Mouse (Mus musculus) heart, embryonic 10.5 days (tissue): ENCODE measurements around the gene Plxna4. TPM values are rescaled to one million over a fixed set of nuclear protein-coding genes. Genes with fewer than 3 reads are reported as not detected.

ENCODE experiments used
- DNase-seq: peaks from one replicate; pipeline ENCODE4 v3.0.0-alpha.2; 2017; ENCODE audit warnings: low spot score
- H3K27ac ChIP-seq: fragments of 300-500 bp; sonication (generic); 2 replicates; pipeline ENCODE4 v1.5.1; 2016; ENCODE audit warnings: mild to moderate bottlenecking
- H3K27me3 ChIP-seq: fragments of 300-500 bp; sonication (generic); 2 replicates; pipeline ENCODE4 v1.6.1; 2016; ENCODE audit warnings: mild to moderate bottlenecking; ENCODE audit not compliant: poor library complexity, insufficient read depth, severe bottlenecking
- H3K36me3 ChIP-seq: fragments of 300-500 bp; sonication (generic); 2 replicates; pipeline ENCODE4 v1.6.1; 2016; ENCODE audit warnings: mild to moderate bottlenecking, moderate library complexity
- H3K4me1 ChIP-seq: fragments of 300-500 bp; sonication (generic); 2 replicates; pipeline ENCODE4 v1.6.1; 2016; ENCODE audit warnings: mild to moderate bottlenecking
- H3K4me3 ChIP-seq: fragments of 300-500 bp; sonication (generic); 2 replicates; pipeline ENCODE4 v1.5.1; 2016; ENCODE audit warnings: mild to moderate bottlenecking, moderate library complexity
- H3K9me3 ChIP-seq: fragments of 300-500 bp; sonication (generic); 2 replicates; pipeline ENCODE4 v1.6.1; 2016; ENCODE audit warnings: mild to moderate bottlenecking, moderate library complexity
- WGBS: fragments of 180-500 bp; shearing (Covaris S2); methylation state at CpG from one replicate; pipeline ENCODE4 v1.1.7; 2016; 5-methylcytosine and 5-hydroxymethylcytosine counted together
- polyA plus RNA-seq: library from polyadenylated mRNA; unstranded; fragments of >200 nt; fragmentation: Nextera tagmentation; extraction: Ambion mirVana; gene quantifications from 2 replicates; pipeline ENCODE4 v1.2.1, GENCODE M21; 2016

Plxna4 gene
- polyA plus RNA-seq, 1 experiment from 2014 or later: 7.8 TPM

DNA sequence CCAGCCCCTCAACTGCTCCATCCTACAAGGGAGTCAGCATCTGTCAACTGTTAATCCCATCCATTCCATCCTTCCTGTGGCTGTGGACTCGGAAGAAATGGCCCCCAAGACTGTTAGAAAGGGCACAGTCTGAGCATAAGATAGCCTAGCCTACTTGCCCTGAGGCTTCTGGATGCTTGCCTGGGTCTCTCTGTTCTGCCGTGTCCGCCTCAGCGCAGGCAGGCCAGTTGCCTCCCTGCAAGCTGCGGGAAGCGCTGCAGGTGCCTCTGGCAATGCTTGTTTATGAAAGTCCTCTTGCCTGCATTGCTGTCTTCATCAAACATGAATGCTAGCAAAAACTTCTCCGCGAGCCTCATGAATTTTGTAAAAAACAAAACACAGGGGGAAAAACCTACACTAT, 203.1 kb downstream of the Plxna4 start:
- no peaks in the 10 kb centered on the region for H3K9me3 ChIP-seq
- H3K27ac ChIP-seq: no peak overlapping the region
- no peaks in the 10 kb centered on the region for H3K36me3 ChIP-seq
- peaks cover 52% of the 10 kb centered on the region for H3K4me1 ChIP-seq
- DNase-seq: no peak
- WGBS: 77% methylated on average over 8 of the region's 8 CpGs
- no peaks in the 10 kb centered on the region for H3K27me3 ChIP-seq
- no peak overlapping the region for H3K4me3 ChIP-seq

DNA sequence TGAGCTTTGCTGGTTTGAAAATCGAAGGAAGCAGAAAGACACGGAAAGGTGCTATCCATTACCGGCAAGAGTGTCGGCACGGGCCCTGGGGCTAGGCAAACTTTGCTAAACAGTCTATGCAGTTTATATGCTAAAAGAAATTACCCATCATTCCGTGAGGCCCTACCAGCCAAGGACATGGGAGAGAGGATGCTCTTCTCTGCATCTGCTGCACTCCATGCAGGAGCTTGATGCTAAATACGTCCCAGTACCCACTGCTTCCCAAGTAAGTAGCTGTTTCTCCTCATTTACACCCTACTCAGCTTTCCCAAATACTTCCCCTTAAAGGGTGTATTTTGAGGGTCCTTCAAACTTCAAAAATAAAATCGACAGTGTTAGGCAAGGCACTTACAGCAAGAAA, 203.6 kb downstream of the Plxna4 start:
- H3K27me3 ChIP-seq: no peaks in the 10 kb centered on the region
- H3K36me3 ChIP-seq: no peaks in the 10 kb centered on the region
- DNase-seq: no peak
- H3K27ac ChIP-seq: no peak overlapping the region
- no peak overlapping the region for H3K4me3 ChIP-seq
- 84% methylated on average over 8 of the region's 8 CpGs for WGBS
- H3K4me1 ChIP-seq: peaks cover 52% of the 10 kb centered on the region
- no peaks in the 10 kb centered on the region for H3K9me3 ChIP-seq

DNA sequence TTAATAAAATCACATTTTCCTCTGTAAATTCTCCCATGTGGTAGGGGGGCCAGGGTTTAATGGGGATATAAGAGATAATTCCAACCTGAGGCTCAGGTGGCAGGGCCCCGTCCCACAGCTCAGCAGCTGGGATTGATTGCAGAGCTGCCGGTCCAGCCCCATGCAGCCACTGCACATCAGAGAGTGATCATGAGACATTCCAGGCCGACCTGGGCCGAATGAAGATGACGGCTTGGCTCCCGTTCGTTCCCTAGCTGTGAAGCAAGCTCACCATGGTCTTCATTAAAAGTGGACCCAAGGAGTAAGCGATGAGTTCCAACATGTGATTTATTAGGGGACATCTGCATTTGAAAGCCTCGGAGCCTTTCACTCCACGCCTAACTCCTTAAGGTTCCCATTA, 206.5 kb downstream of the Plxna4 start:
- no peaks in the 10 kb centered on the region for H3K9me3 ChIP-seq
- H3K27ac ChIP-seq: peak overlapping the region; percentile 36; the same call in 1 of the 2 replicates
- 53% methylated on average over 10 of the region's 10 CpGs for WGBS
- no peaks in the 10 kb centered on the region for H3K36me3 ChIP-seq
- DNase-seq: no peak
- H3K4me3 ChIP-seq: no peak overlapping the region
- H3K27me3 ChIP-seq: no peaks in the 10 kb centered on the region
- H3K4me1 ChIP-seq: peaks cover 58% of the 10 kb centered on the region

DNA sequence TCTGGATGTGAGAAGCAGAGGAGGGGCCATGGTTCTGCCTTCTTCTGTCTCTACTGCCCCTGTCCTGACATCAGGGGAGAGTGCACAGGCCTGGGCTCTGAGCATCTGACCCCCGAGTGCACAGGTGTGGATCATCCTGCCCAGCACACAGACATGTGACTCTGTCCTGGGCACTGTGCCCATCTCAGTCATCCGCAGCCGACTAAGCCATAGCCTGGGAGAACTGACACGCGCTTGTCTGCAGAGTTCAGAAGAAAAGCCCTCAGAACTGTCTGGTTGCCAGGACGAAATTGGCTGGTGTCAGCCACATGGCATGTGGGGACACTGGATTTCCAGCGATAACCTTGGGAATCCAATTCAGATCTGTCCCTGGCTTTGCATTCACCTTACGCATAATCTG, 210.8 kb downstream of the Plxna4 start:
- Histone ChIP-seq H3K9me3 (no peaks in the 10 kb centered on the region), H3K36me3 (0 out of 2 replicates have a peak, but pooled peaks cover 6% of the 10 kb centered on the region), H3K4me1 (peaks cover 40% of the 10 kb centered on the region), H3K27me3 (no peaks in the 10 kb centered on the region), H3K27ac (peak overlapping the region; percentile 47; the same call in 1 of the 2 replicates), H3K4me3 (no peak overlapping the region)
- WGBS: 74% methylated on average over 8 of the region's 8 CpGs
- DNase-seq: no peak

DNA sequence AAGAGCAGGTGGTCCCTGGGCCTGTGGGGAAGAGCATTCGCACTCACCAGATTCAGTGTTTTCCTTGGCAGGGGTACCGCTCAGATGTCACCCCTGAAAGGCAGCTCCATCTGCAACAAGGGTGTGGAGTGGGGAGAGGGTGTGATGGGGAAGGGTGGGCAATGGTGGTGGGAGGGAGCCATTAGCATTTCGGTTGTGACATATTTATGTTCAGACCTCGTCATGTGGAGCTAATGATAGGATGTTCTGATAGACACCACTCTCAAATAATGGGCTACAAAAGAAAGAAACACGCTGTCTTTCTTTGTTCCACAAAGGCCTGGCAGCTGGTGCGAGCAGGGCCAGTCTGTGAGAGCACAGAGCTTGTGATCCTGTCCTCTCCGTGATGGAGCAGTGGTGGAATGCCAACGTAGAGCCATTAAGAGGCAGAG, 214.0 kb downstream of the Plxna4 start:
- Histone ChIP-seq H3K4me3 (no peak overlapping the region), H3K4me1 (peaks cover 36% of the 10 kb centered on the region), H3K27me3 (no peaks in the 10 kb centered on the region), H3K36me3 (0 out of 2 replicates have a peak, but pooled peaks cover 6% of the 10 kb centered on the region), H3K9me3 (no peaks in the 10 kb centered on the region), H3K27ac (no peak overlapping the region)
- WGBS: 88% methylated on average over 8 of the region's 8 CpGs
- no peak for DNase-seq

DNA sequence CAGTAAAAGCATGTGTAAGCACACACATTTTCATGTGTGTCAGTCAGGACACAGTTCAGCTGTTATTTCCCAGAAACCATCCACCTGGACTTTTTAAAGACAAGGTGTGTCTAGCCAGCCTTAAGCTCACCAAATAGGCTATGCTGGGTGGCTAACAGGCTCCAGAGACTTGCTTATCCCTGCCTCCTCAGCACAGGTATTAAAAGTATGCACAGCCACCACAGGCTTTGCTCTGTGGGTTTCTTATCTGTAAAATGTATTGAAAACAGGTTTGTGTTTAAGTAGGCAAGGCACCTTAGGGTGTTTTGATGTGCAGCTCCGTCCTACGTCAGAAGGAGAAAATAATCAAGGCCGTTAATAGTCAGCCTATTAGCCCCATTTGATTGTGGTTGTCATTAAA, 218.9 kb downstream of the Plxna4 start:
- Histone ChIP-seq H3K4me1 (peaks cover 19% of the 10 kb centered on the region), H3K9me3 (no peaks in the 10 kb centered on the region), H3K27ac (no peak overlapping the region), H3K4me3 (no peak overlapping the region), H3K27me3 (no peaks in the 10 kb centered on the region), H3K36me3 (0 out of 2 replicates have a peak, but pooled peaks cover 6% of the 10 kb centered on the region)
- no peak for DNase-seq
- WGBS: 78% methylated on average over 3 of the region's 3 CpGs

DNA sequence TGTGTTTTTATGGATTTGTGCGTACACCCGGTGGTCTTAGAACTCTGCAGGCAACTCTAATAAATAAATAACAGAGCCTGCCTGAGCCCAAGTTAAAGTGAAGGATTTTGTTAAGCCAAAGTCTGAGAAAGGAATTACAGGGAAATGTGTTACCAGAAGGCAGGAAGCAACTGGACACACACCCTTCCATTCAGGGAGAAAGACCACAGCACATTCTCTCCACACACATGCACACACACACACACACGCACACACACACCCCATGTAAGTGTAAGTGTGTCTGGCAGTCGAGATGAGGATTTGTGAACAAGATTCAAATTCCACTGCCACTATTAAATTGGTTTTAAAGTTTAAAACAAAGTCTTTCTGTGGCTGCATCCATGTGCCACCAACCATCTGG, 219.6 kb downstream of the Plxna4 start:
- Histone ChIP-seq H3K36me3 (no peaks in the 10 kb centered on the region), H3K4me3 (no peak overlapping the region), H3K4me1 (peaks cover 19% of the 10 kb centered on the region), H3K27ac (no peak overlapping the region; the same call in 1 of the 2 replicates), H3K27me3 (no peaks in the 10 kb centered on the region), H3K9me3 (no peaks in the 10 kb centered on the region)
- 72% methylated on average over 4 of the region's 4 CpGs for WGBS
- DNase-seq: no peak

DNA sequence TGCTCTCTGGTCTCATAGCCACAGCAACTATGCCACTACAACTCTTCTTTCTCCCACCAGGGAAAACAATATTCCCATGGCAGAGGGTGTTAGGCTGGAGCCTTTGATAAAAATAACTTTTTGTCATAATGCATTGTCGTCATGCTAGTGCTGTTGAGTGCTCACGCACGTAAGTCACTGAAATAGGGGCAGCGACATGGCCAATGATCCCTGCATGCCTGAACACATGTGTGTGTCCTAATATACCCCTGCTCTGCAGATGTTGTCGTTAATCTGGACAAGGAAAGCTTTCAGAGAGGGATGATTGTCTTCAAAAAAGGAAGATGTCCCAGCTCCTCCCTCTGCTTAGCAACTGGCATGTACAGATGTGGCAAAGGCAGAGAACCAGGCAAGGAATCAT, 223.1 kb downstream of the Plxna4 start:
- Histone ChIP-seq H3K4me1 (peaks cover 22% of the 10 kb centered on the region), H3K4me3 (no peak overlapping the region), H3K27me3 (no peaks in the 10 kb centered on the region), H3K9me3 (no peaks in the 10 kb centered on the region), H3K27ac (no peak overlapping the region), H3K36me3 (no peaks in the 10 kb centered on the region)
- DNase-seq: no peak
- 84% methylated on average over 5 of the region's 5 CpGs for WGBS

DNA sequence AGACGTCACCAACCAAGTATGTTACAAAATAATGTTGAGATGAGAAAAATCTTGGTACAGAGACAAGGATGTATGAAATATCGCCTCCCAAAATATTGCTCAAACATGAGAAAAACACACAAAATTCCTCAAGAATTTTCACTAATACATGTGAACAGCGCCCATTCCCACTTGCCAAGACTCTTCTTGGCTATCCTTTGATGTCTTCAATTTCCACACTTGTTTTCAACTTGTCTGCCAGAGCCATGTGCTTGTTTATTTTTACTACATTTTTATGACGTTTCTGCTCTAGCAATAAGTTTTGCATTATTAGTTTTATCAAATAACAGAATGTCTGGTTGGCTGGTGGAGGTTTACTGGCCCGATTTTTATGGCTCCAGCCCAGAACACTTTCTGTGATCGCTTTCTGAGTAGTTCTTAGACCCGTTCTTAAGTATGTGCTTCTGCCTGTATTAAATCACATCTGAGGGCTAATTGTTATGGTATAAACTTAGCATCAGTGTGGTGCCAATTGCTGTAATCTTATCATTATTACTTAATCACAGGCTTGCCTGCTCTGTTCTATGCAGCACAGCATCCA, 224.4 kb downstream of the Plxna4 start:
- 87% methylated on average over 7 of the region's 7 CpGs for WGBS
- H3K36me3 ChIP-seq: no peaks in the 10 kb centered on the region
- DNase-seq: no peak
- no peak overlapping the region for H3K4me3 ChIP-seq
- no peaks in the 10 kb centered on the region for H3K27me3 ChIP-seq
- H3K27ac ChIP-seq: no peak overlapping the region
- no peaks in the 10 kb centered on the region for H3K9me3 ChIP-seq
- H3K4me1 ChIP-seq: peaks cover 19% of the 10 kb centered on the region

DNA sequence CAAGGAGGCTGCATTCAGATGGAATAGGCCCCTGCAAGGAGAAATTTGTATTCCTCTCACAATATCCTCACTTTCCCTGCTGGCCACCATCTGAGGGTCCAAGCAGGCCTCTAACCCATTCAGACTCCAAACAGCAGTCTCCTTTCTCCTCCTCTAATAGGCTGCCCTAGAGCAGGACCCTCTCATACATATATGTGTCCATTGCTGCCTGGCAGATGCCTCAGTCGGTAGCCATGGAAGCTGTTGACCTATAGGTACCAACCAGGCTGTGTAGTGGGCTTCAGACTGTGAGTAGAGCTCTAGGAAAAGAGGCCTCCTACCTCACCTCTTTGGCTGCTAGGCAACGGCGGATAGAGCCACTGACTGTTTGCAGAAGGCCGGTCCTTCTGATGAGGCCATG, 225.6 kb downstream of the Plxna4 start:
- H3K36me3 ChIP-seq: no peaks in the 10 kb centered on the region
- no peak for DNase-seq
- no peaks in the 10 kb centered on the region for H3K9me3 ChIP-seq
- no peak overlapping the region for H3K27ac ChIP-seq
- H3K4me3 ChIP-seq: no peak overlapping the region
- WGBS: 84% methylated on average over 4 of the region's 4 CpGs
- H3K27me3 ChIP-seq: no peaks in the 10 kb centered on the region
- peaks cover 22% of the 10 kb centered on the region for H3K4me1 ChIP-seq

DNA sequence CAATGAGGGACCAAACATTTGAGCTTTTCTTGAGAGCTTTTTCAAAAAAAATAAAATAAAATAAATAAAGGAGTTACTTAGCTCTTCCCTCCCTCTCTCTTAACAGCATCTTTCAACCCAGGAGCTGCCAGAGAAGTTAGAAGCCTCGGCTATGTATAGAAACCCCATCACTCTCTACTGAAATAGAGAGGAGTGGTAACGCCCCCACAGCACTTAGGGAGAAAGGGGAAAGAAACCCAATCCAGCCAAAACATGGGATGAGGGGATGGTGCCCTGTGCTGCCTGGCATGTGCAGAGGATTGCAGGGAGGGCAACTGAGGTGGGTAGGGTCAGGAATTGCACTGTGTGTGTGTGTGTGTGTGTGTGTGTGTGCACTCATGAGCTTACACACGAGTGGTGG, 228.3 kb downstream of the Plxna4 start:
- Histone ChIP-seq H3K36me3 (no peaks in the 10 kb centered on the region), H3K9me3 (no peaks in the 10 kb centered on the region), H3K27ac (peak overlapping the region; percentile 62; the same call in 1 of the 2 replicates), H3K27me3 (no peaks in the 10 kb centered on the region), H3K4me3 (no peak overlapping the region), H3K4me1 (peaks cover 29% of the 10 kb centered on the region)
- no peak for DNase-seq
- WGBS: 49% methylated on average over 3 of the region's 3 CpGs

DNA sequence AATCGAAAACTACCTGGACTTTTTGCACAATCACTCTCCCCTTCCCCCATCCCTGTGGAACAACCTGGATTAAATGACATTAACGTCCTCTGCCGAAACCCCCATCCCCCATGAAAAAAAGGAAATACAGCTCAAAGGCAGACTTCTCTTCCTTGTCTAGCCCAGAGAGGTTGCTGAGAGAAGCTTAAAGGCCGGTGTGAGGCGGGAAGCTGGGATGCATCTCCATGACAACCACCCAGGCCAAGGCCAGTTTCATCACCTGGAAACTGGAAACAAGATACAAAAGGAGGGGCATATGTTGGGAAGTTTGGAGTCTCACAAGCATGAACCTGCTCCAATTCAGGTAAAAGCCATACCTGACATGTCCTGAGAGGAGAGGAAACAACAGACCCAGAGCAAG, 230.5 kb downstream of the Plxna4 start:
- H3K27ac ChIP-seq: no peak overlapping the region
- H3K36me3 ChIP-seq: no peaks in the 10 kb centered on the region
- H3K27me3 ChIP-seq: no peaks in the 10 kb centered on the region
- H3K4me3 ChIP-seq: no peak overlapping the region
- no peaks in the 10 kb centered on the region for H3K9me3 ChIP-seq
- peaks cover 34% of the 10 kb centered on the region for H3K4me1 ChIP-seq
- no peak for DNase-seq
- 71% methylated on average over 5 of the region's 5 CpGs for WGBS

DNA sequence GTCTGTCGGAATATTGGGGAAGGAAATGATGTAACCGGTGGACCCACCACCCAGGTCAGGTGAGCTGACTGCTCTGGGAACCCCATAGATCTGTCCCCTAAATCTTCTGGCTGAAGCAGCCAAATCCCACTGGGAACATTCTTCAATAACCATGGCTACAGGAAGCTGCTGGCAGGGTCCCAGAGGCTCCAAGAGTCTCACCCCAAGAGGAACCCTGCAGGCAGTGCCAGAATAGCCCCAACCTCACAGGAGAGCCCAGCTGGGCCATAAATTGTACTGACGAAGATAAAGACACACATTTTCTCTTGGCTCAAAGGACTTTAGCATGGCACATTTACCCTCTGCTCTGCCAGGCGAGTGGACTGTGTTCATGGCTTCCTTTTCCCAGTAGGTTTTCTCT, 232.4 kb downstream of the Plxna4 start:
- no peak for DNase-seq
- 89% methylated on average over 4 of the region's 4 CpGs for WGBS
- H3K4me3 ChIP-seq: no peak overlapping the region
- H3K4me1 ChIP-seq: peaks cover 34% of the 10 kb centered on the region
- H3K27ac ChIP-seq: peak overlapping the region; percentile 60
- no peaks in the 10 kb centered on the region for H3K27me3 ChIP-seq
- H3K36me3 ChIP-seq: no peaks in the 10 kb centered on the region
- H3K9me3 ChIP-seq: no peaks in the 10 kb centered on the region

DNA sequence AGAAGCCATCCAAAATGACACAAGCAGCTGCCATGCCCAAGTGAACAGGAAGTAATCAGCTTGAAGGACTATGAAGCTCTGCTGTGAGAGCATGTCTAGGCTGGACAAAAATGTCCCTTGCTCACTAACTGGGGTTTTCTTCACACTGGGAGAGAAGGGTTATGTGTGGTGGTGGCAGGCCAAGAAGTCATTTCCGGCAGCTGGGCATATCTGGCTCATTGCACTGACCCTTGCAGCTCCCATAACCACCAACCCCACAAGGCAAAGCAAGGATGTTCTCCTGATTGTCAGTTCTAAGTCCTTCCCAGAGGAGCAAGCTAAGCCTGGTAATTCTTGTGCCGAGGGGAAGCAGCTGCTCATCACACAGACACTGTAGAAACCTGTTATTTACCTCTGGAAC, 239.0 kb downstream of the Plxna4 start:
- Histone ChIP-seq H3K4me1 (peaks cover 38% of the 10 kb centered on the region), H3K27ac (no peak overlapping the region), H3K9me3 (no peaks in the 10 kb centered on the region), H3K4me3 (no peak overlapping the region), H3K36me3 (no peaks in the 10 kb centered on the region), H3K27me3 (no peaks in the 10 kb centered on the region)
- 67% methylated on average over 2 of the region's 2 CpGs for WGBS
- no peak for DNase-seq
